Mouse (Mus musculus): ENCODE measurements at regions not wholly inside any gene's neighbourhood (a gene's known extent, or its start where the extent isn't known, plus 50 kb on each side); places are given as distances from the start of the nearest gene placed in this dataset.

GRCm38 (mm10) chr6:14130392-14131144, 259.2 kb upstream of the 2610001J05Rik start:
- no peak overlapping the region for H3K4me3 ChIP-seq (replicated peaks; ENCODE audit: insufficient read depth, low read depth, low read length)
- H3K27ac ChIP-seq (ENCODE audit: insufficient read depth, low read length), result no peak overlapping the region
- 76% methylated on average over 1 of the region's 1 CpGs for WGBS
- TF ChIP-seq POLR2A (IDR thresholded peaks at IDR 0.05; ENCODE audit: borderline replicate concordance, insufficient read depth, low read length) (no peak), CTCF (IDR thresholded peaks at IDR 0.05; ENCODE audit: borderline replicate concordance, insufficient read depth, low read depth, low read length) (no peak)
- H3K4me1 ChIP-seq (ENCODE audit: control insufficient read depth, insufficient read depth, low read length), result no peaks in the 10 kb centered on the region
- DNase-seq, result no peak
- H3K27me3 ChIP-seq (ENCODE audit: control insufficient read depth, insufficient read depth, low read length), result no peaks in the 10 kb centered on the region

GRCm38 (mm10) chr6:14129394-14129793, 258.1 kb upstream of the 2610001J05Rik start:
- Histone ChIP-seq H3K27ac (ENCODE audit: insufficient read depth, low read length) (no peak overlapping the region), H3K27me3 (ENCODE audit: control insufficient read depth, insufficient read depth, low read length) (no peaks in the 10 kb centered on the region), H3K4me1 (ENCODE audit: control insufficient read depth, insufficient read depth, low read length) (no peaks in the 10 kb centered on the region), H3K4me3 (replicated peaks; ENCODE audit: insufficient read depth, low read depth, low read length) (no peak overlapping the region)
- DNase-seq, result no peak
- TF ChIP-seq CTCF (IDR thresholded peaks at IDR 0.05; ENCODE audit: borderline replicate concordance, insufficient read depth, low read depth, low read length) (no peak), POLR2A (IDR thresholded peaks at IDR 0.05; ENCODE audit: borderline replicate concordance, insufficient read depth, low read length) (no peak)

- Histone ChIP-seq H3K27me3 (ENCODE audit: control insufficient read depth, insufficient read depth, low read length) (no peaks in the 10 kb centered on the region), H3K4me3 (replicated peaks; ENCODE audit: insufficient read depth, low read depth, low read length) (no peak overlapping the region), H3K4me1 (ENCODE audit: control insufficient read depth, insufficient read depth, low read length) (no peaks in the 10 kb centered on the region), H3K27ac (ENCODE audit: insufficient read depth, low read length) (no peak overlapping the region)
- 94% methylated on average over 3 of the region's 3 CpGs for WGBS
- no peak for DNase-seq
- TF ChIP-seq CTCF (IDR thresholded peaks at IDR 0.05; ENCODE audit: borderline replicate concordance, insufficient read depth, low read depth, low read length) (no peak), POLR2A (IDR thresholded peaks at IDR 0.05; ENCODE audit: borderline replicate concordance, insufficient read depth, low read length) (no peak)
Observed at GRCm38 (mm10) chr6:14122311-14122710, 251.0 kb upstream of the 2610001J05Rik start.

- Histone ChIP-seq H3K27ac (ENCODE audit: insufficient read depth, low read length) (no peak overlapping the region), H3K4me1 (ENCODE audit: control insufficient read depth, insufficient read depth, low read length) (no peaks in the 10 kb centered on the region), H3K4me3 (replicated peaks; ENCODE audit: insufficient read depth, low read depth, low read length) (no peak overlapping the region), H3K27me3 (ENCODE audit: control insufficient read depth, insufficient read depth, low read length) (no peaks in the 10 kb centered on the region)
- TF ChIP-seq POLR2A (IDR thresholded peaks at IDR 0.05; ENCODE audit: borderline replicate concordance, insufficient read depth, low read length), result no peak
- TF ChIP-seq CTCF (IDR thresholded peaks at IDR 0.05; ENCODE audit: borderline replicate concordance, insufficient read depth, low read depth, low read length), result no peak
- no peak for DNase-seq
- 91% methylated on average over 5 of the region's 5 CpGs for WGBS
Observed at GRCm38 (mm10) chr6:14121479-14121878, 250.2 kb upstream of the 2610001J05Rik start.

GRCm38 (mm10) chr6:14094907-14095306, 223.6 kb upstream of the 2610001J05Rik start:
- no peak overlapping the region for H3K27ac ChIP-seq (ENCODE audit: insufficient read depth, low read length)
- H3K4me3 ChIP-seq (replicated peaks; ENCODE audit: insufficient read depth, low read depth, low read length), result no peak overlapping the region
- WGBS, result 86% methylated on average over 1 of the region's 1 CpGs
- H3K4me1 ChIP-seq (ENCODE audit: control insufficient read depth, insufficient read depth, low read length), result no peaks in the 10 kb centered on the region
- no peaks in the 10 kb centered on the region for H3K27me3 ChIP-seq (ENCODE audit: control insufficient read depth, insufficient read depth, low read length)
- TF ChIP-seq POLR2A (IDR thresholded peaks at IDR 0.05; ENCODE audit: borderline replicate concordance, insufficient read depth, low read length) (no peak), CTCF (IDR thresholded peaks at IDR 0.05; ENCODE audit: borderline replicate concordance, insufficient read depth, low read depth, low read length) (no peak)
- no peak for DNase-seq

GRCm38 (mm10) chr6:14081884-14082283, 210.6 kb upstream of the 2610001J05Rik start:
- no peak overlapping the region for H3K27ac ChIP-seq (ENCODE audit: insufficient read depth, low read length)
- H3K27me3 ChIP-seq (ENCODE audit: control insufficient read depth, insufficient read depth, low read length), result no peaks in the 10 kb centered on the region
- no peak for TF ChIP-seq CTCF (IDR thresholded peaks at IDR 0.05; ENCODE audit: borderline replicate concordance, insufficient read depth, low read depth, low read length)
- no peak for DNase-seq
- WGBS, result 67% methylated on average over 1 of the region's 1 CpGs
- H3K4me1 ChIP-seq (ENCODE audit: control insufficient read depth, insufficient read depth, low read length), result no peaks in the 10 kb centered on the region
- H3K4me3 ChIP-seq (replicated peaks; ENCODE audit: insufficient read depth, low read depth, low read length), result no peak overlapping the region

- Histone ChIP-seq H3K4me3 (replicated peaks; ENCODE audit: insufficient read depth, low read depth, low read length) (no peak overlapping the region), H3K27ac (ENCODE audit: insufficient read depth, low read length) (no peak overlapping the region), H3K27me3 (ENCODE audit: control insufficient read depth, insufficient read depth, low read length) (no peaks in the 10 kb centered on the region), H3K4me1 (ENCODE audit: control insufficient read depth, insufficient read depth, low read length) (no peaks in the 10 kb centered on the region)
- TF ChIP-seq POLR2A (IDR thresholded peaks at IDR 0.05; ENCODE audit: borderline replicate concordance, insufficient read depth, low read length) (no peak), CTCF (IDR thresholded peaks at IDR 0.05; ENCODE audit: borderline replicate concordance, insufficient read depth, low read depth, low read length) (no peak)
- WGBS, result 60% methylated on average over 2 of the region's 2 CpGs
- DNase-seq, result no peak
Observed at GRCm38 (mm10) chr6:14063735-14064134, 192.4 kb upstream of the 2610001J05Rik start.

GRCm38 (mm10) chr6:14046560-14046959, 175.2 kb upstream of the 2610001J05Rik start:
- Histone ChIP-seq H3K4me3 (replicated peaks; ENCODE audit: insufficient read depth, low read depth, low read length) (no peak overlapping the region), H3K27me3 (ENCODE audit: control insufficient read depth, insufficient read depth, low read length) (no peaks in the 10 kb centered on the region), H3K4me1 (ENCODE audit: control insufficient read depth, insufficient read depth, low read length) (no peaks in the 10 kb centered on the region), H3K27ac (ENCODE audit: insufficient read depth, low read length) (no peak overlapping the region)
- TF ChIP-seq CTCF (IDR thresholded peaks at IDR 0.05; ENCODE audit: borderline replicate concordance, insufficient read depth, low read depth, low read length) (no peak), POLR2A (IDR thresholded peaks at IDR 0.05; ENCODE audit: borderline replicate concordance, insufficient read depth, low read length) (no peak)
- DNase-seq, result no peak
- 87% methylated on average over 5 of the region's 5 CpGs for WGBS
